Mouse (Mus musculus) granulocyte monocyte progenitor cell, adult 5-6 weeks (primary cell): ENCODE data around the gene Lilr4b. TPM values are rescaled to one million over a fixed set of nuclear protein-coding genes. Genes with fewer than 3 reads are reported as not detected.
"Not testable (repeated sequence)": the region's sequence is repeated elsewhere in the genome, so short reads cannot be mapped to it uniquely, and the experiment has no call there.

Experiments
- ATAC-seq: replicated peaks from 2 replicates; pipeline ENCODE4 v1.8.0; 2016; ENCODE audit warnings: mild to moderate bottlenecking, moderate TSS enrichment, inconsistent platforms; ENCODE audit not compliant: poor library complexity, severe bottlenecking
- total RNA-seq, 2 experiments: library from RNA; stranded (forward) in 1 of 2; stranded (reverse) in 1 of 2; fragments of 200-712, 200-1000 nt in 1 of 2; fragments of >200 nt in 1 of 2; fragmentation: Nextera tagmentation in 1 of 2; gene quantifications; 2 replicates each; pipeline ENCODE4 v1.2.3; 2014 to 2017

Gene Lilr4b
- total RNA-seq (2014; fragmentation: Nextera tagmentation) (0.17 and 6.7 TPM in 2 replicates), total RNA-seq (2017) (15.0 and 20.1 TPM in 2 replicates)

DNA sequence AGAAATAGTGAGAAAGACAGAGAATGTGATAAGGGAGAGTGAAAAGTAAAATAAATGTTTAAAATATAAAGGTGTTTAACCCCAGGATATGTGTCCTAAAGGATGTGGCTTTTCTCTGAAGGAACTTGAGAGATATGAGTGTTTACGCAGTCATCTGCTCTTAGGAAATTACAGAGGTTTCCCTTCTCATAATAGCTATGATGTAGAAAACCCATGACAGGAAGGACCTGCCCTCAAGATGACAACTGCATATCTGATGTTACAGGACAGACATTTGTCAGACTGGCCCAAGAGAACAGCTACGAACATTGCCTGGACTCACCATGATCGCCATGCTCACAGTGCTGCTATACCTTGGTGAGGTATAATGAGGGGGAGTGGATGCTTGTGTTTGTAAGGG lies at the start of gene Lilr4b, which contains the start of gene Gm49339:
TSS of gene Lilr4b (plus strand) at position 236 of the 400 bp plus-strand sequence.
TSS of gene Gm49339 (plus strand) at position 216 of the 400 bp plus-strand sequence.
- ATAC-seq, result peak; percentile 99

DNA sequence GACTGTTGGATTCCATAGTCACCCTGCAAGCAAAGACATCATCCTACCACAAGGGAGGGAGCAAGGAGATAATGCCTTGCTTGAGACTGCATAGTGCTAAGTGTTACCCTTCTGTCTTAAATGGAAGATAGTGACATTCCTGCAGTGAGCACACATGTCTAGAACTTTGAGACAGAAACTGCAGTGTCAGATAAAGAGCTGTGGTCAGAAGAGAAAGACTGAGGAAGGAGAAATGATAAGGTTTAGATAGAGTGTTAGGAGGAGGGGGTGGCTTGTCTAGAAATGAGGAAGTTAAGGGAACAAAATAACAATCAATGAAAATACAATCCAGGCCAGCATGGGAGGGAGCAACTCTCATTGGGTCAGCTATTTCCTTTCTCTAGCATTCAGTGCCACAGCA lies 47.5 kb upstream of the Lilr4b start:
- ATAC-seq, result peak; percentile 74

DNA sequence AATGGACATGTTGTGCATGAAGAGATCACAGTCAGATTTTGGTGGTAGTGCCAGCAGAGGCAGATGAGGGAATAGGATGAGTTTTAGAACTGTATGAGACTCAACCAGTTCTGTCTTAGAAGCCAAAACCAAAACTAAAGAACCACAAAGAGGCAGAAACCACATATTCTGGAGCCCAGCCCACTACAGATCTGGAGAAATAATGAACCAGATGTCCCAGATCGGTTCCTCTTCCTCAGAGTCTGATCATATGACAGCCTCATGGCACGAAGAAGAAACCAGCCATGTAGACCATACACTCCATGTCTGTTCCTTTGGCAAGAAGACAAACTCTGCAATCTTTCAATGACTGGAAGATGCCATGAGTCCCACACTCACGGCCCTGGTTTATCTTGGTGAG lies 44.7 kb upstream of the Lilr4b start:
- ATAC-seq, result peak; percentile 90

DNA sequence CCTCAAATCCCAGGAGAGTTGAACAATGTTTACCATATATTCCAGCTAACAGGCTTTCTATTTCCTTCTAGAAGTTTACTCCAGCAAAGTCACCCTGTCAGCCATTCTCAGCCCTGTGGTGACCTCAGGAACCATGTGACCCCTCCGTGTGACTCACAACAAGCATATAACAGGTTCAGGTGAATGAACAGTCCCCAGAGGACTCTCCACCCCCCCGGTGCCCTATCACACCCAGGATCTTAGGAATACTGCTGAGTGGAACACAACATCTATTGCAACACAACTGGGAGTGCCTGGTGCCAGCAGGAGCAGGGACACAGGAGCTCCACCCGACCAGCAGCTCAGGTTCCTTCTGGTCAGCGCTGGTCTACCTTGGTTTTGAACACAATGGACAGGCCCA lies 28.8 kb upstream of the Lilr4b start:
- ATAC-seq, result no peak

DNA sequence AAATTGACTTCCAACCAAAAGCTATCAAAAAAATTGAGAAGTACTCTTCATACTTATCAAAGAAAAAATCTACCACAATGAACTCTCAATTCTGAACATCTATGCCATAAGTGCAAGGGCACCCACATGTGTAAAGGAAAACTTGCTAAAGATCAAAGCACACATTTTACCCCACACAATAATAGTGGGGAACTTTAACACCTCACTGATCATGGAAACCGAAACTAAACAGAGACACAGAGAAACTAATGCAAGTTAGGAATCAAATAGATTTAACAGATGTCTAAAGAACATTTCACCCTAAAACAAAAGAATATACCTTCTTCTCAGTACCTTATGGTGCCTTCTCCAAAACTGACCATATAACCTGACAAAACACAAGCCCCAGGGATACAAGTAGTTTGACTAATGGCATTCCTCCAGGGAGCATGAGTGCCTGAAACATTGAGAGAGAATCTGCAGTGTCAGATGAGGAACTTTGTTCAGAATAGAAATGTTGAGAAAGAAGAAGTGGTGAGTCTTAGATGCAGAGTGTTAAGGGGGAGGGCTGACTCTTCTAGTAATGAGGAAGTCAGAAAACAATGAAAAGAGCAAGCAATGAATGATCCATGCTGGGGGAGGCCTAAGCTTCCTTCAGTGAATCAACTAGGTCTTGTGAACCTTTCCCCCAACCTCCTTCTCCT lies 26.7 kb upstream of the Lilr4b start:
- peak; percentile 72 for ATAC-seq

DNA sequence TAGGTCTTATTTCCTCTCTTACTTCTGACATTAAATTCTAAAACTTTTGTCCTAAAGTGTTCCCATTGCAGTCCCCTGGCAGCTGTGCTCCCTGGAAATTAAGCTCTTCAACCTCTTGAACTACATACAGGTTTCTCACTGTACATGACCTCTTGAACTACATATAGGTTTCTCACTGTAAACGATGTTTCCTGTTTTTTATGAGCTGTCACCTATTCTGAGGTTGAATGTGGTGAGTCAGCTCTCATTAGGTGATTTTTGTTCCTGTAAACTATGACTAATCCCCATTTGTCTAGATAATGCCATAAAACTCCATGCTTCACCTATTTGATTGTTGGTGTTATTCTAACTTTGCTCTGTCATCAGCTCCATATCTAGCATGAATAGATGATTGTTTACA lies 26.1 kb upstream of the Lilr4b start:
- peak; percentile 21 for ATAC-seq

DNA sequence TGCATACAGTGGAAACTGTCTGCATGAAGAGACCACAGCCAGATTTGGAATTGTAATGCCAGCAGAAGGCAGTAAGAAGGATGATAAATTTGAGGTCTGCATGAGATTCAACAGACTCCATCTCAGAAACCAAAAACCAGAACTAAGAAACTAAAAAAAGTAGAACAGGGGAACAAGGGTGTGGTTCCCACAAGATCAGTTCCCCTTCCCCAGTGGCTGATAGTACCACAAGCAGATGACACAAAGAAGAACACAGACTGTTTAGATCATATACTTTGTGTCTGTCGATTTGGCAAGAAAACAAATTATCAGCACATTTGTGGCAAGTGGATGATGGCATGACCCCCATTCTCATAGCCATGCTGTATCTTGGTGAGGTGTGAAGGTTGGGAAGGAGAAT lies 24.7 kb upstream of the Lilr4b start:
- peak; percentile 67 for ATAC-seq

DNA sequence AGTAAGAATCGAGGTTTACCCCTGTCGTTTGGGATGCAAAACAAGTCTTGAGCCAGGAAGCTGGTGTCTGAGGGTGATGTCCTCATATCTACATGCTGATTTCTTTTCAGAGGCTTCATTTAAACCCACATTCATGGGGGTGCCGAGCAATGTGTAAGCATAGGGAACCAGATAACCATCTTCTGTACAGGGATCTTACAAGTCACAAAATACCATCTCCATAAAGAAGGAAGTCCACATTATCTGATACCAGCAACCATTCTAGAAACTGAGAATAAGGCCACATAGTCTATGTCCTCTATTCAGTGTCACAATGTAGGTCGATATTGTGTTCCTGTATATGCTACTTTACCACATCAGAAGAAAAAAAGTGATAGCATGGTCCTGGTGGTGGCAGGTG lies 24.1 kb upstream of the Lilr4b start:
- ATAC-seq, result peak; percentile 51

DNA sequence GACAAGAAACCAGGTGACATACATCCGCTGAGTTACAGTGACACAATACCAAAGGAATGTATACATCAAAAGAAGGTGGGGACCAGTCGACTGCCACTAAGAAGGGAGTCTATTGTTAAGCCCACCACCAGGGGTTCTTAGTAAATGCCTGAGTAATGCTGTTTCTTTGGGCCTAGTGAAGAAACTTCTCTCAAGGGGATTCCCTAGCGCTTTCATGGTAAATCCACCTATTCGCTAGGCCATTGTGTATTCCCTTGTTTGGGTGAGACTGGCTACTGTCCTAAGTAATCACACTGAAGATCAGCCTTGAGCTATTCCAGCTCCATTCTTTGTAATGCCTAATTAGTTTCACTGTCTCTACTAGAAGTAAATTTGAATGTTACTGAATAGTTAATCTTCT lies 16.6 kb upstream of the Lilr4b start:
- not testable (repeated sequence) for ATAC-seq

DNA sequence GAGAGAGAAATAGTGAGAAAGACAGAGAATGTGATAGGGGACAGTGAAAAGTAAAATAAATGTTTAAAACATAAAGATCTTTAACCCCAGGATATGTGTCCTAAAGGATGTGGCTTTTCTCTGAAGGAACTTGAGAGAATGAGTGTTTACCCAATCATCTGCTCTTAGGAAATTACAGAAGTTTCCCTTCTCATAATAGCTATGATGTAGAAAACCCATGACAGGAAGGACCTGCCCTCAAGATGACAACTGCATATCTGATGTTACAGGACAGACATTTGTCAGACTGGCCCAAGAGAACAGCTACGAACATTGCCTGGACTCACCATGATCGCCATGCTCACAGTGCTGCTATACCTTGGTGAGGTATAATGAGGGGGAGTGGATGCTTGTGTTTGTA lies 10.3 kb downstream of the Lilr4b start, which contains the start of gene Lilrb4a:
TSS of gene Lilrb4a (plus strand) at position 266 of the 400 bp plus-strand sequence.
- ATAC-seq, result peak; percentile 97

DNA sequence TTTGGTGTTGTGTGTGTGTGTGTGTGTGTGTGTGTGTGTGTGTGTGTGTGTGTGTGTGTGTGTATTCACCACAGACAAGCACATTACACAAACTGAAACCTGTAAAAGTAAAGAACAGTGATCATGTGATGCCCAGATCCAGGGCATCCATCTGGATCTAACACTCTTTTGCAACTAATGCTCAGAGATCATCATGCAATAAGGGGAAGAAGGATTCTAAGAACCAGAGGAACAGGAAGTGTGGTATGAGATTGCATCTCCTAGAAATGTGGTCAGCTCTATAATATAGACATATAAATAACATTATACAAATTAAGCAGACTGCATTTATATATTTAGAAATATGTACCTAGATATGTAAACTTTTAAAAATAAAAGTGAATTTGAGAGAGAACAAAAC lies 39.6 kb downstream of the Lilr4b start:
- ATAC-seq, result peak; percentile 81

DNA sequence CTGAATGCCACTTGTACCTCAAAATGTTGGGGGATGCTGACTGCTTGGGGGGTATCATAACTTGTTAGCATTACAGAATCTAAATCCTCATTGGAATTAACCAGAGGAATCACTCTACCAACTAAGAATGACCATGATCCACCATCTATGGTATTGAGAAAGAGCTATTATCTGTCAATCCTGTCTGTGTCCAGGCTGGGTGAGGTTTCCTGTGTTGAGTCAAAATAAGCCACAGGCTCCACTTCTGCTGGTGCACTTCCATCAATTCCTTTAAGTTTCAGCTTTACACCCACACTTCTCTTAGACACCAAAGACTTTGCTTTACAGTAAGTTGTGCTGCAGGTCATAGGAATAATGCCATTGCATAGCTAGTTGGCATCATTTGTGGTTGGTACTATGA lies 41.0 kb downstream of the Lilr4b start:
- ATAC-seq, result peak; percentile 66

DNA sequence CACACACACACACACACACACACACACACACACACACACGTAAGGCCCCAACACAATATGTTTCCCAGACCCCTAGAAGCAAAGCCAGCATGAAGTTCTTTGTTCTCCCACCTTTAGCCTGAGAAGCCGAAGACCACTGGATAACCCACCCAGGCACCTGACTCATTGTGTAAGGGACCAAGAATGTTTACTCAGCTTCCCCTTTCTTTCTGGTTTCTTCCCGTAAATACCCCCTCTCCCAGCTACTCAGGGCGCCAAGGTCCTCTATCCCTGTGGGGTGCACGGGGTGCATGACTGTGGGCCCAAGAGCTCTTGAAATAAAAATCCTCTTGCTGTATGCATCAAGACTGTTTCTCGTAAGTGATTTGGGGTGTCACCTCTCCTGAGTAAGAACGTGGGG lies 45.7 kb downstream of the Lilr4b start:
- peak; percentile 54 for ATAC-seq

DNA sequence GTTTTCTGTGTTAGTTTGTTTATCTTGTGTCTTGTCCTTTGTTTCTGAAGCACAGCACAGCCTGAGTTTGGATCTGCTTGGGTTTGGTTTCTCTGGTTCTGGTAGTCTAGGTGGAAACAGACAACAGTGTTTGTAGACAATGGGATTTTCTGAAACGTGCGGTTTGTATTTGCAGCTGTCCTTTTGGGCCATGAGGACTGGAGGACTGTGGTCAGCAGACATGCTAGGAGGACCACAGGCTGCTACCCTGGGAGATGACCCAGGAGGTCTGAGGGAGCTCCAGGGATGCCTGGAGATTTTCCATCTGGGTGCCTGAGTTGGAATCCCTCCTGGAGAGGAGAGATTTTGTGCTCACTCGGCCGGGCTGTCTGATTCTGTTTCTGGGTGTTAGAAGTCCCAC lies 46.2 kb downstream of the Lilr4b start:
- ATAC-seq, result no peak

DNA sequence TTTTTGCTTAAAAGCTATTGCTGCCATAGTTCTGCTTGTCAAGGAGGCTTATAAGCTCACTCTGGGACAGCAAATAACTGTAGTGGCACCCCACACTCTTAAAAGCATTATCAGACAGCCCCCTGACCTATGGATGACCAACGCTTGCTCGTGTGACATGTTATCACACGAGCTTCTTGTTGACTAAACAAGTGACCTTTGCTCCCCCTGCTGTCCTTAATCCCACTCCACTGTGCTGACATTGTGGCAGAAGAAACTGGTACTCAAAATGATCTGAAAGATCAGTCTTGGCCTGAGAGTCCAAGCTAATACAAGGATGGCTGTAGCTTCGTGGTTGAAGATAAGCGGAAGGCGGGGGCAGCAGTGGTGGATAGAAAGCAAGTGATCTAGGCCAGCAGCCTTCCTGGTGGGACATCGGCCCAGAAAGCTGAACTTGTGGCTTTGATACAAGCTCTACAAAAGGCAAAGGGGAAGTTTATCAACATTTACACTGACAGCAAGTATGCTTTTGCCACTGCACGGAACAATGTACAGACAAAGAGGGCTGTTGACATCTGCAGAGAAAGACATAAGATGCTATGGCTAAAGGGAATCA lies 48.5 kb downstream of the Lilr4b start:
- peak; percentile 28 for ATAC-seq

DNA sequence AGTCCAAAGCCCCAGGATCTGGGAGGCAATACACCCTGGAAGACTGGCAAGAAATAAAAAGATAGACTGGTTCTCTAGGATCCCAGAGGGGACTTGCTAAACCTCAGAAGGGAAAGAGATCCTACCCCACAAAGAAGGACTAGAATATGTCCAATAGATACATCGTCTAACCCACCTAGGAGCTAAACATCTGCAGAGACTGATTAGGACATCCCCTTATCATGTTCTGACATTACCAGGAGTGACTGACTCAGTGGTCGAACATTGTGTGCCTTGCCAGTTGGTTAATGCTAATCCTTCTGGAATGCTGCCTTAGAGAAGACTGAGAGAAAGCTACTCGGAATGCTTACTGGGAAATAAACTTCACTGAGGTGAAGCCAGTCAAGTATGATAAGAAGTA lies 49.1 kb downstream of the Lilr4b start:
- ATAC-seq, result no peak

DNA sequence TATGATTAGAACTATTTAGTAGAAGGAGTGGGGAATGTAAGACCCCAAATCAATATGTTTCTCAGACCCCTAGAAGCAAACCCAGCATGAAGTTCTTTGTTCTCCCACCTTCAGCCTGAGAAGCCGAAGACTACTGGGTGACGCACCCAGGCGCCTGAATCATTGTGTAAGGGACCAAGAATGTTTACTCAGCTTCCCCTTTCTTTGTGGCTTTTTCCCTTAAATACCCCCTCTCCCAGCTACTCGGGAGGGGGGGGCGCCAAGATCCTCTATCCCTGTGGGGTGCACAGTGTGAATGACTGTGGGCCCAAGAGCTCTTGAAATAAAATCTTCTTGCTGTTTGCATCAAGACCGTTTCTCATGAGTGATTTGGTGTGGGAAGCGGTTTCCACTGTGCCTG lies 50.4 kb downstream of the Lilr4b start:
- peak; percentile 88 for ATAC-seq

Other genes starting within 250 kb of the Lilr4b start
- gene Gm49339, start within 50 bp of the Lilr4b start, total RNA-seq (2014; fragmentation: Nextera tagmentation), result not detected in 2 replicates
- 4.5 TPM in 1 of 2 replicates, not detected in the other for gene Gm49339, start within 50 bp of the Lilr4b start, total RNA-seq (2017)
- 5.7 and 10.6 TPM in 2 replicates for gene Lilrb4a, start 10.3 kb downstream of the Lilr4b start, total RNA-seq (2014; fragmentation: Nextera tagmentation)
- gene Lilrb4a, start 10.3 kb downstream of the Lilr4b start, total RNA-seq (2017), result 27.1 and 38.8 TPM in 2 replicates
- gene Fam162b, start 109.9 kb downstream of the Lilr4b start, total RNA-seq (2014; fragmentation: Nextera tagmentation), result not detected in 2 replicates
- gene Fam162b, start 109.9 kb downstream of the Lilr4b start, total RNA-seq (2017), result not detected in 2 replicates
- gene Gprc6a, start 150.8 kb downstream of the Lilr4b start, total RNA-seq (2014; fragmentation: Nextera tagmentation), result not detected in 2 replicates
- gene Gprc6a, start 150.8 kb downstream of the Lilr4b start, total RNA-seq (2017), result not detected in 2 replicates
- gene Rfx6, start 197.1 kb downstream of the Lilr4b start, total RNA-seq (2014; fragmentation: Nextera tagmentation), result not detected in 2 replicates
- gene Rfx6, start 197.1 kb downstream of the Lilr4b start, total RNA-seq (2017), result not detected in 2 replicates